Mouse (Mus musculus) left cerebral cortex, adult 9 months (tissue): ENCODE data around the gene Jade3.

Source experiments
- DNase-seq, 2 experiments: peaks; one replicate each; pipeline ENCODE4 v3.0.0; 2022; ENCODE audit warnings: low spot score in 2 of 2

Gene Jade3

GRCm38 (mm10) chrX:20548011-20548879, 122.8 kb downstream of the Jade3 start:
- peak in 1 of 2 experiments; percentile 2 for DNase-seq

- DNase-seq, result no peak
Measured at GRCm38 (mm10) chrX:20548880-20549440, 123.5 kb downstream of the Jade3 start.

- no peak for DNase-seq
Measured at GRCm38 (mm10) chrX:20549532-20549931, 124.0 kb downstream of the Jade3 start, which contains the start of gene Rgn. Gene Rgn, plus strand, starts transcription at chrX:20549787.

- no peak for DNase-seq
Measured at GRCm38 (mm10) chrX:20552199-20552598, 126.7 kb downstream of the Jade3 start.

- no peak for DNase-seq
Measured at GRCm38 (mm10) chrX:20561846-20562245, 136.4 kb downstream of the Jade3 start.

GRCm38 (mm10) chrX:20563941-20564340, 138.5 kb downstream of the Jade3 start:
- DNase-seq, result no peak
